Mouse (Mus musculus) hindbrain, postnatal 0 days (tissue): ENCODE measurements at regions not wholly inside any gene's neighbourhood (a gene's known extent, or its start where the extent isn't known, plus 50 kb on each side); places are given as distances from the start of the nearest gene placed in this dataset.

ENCODE experiments used
- ATAC-seq: fragments of 200-750 bp; cut with Nextera tagmentation; 2 replicates; pipeline ENCODE4 v1.8.0; 2017; ENCODE audit warnings: mild to moderate bottlenecking, moderate TSS enrichment, moderate library complexity
- DNase-seq: peaks from one replicate; pipeline ENCODE4 v3.0.0-alpha.2; 2015; ENCODE audit warnings: low spot score
- H3K27ac ChIP-seq: fragments of 300-500 bp; sonication (generic); 2 replicates; pipeline ENCODE4 v1.5.1; 2014; ENCODE audit warnings: mild to moderate bottlenecking
- H3K27me3 ChIP-seq: fragments of 300-500 bp; sonication (generic); 2 replicates; pipeline ENCODE4 v1.6.1; 2014; ENCODE audit warnings: low read length, mixed read lengths; ENCODE audit not compliant: insufficient read depth
- H3K36me3 ChIP-seq: fragments of 300-500 bp; sonication (generic); 2 replicates; pipeline ENCODE4 v1.6.1; 2014; ENCODE audit warnings: low read length, mixed read lengths; ENCODE audit not compliant: insufficient read depth
- H3K4me1 ChIP-seq: fragments of 300-500 bp; sonication (generic); 2 replicates; pipeline ENCODE4 v1.6.1; 2014; ENCODE audit warnings: antibody characterized with exemption, low read length, mixed read lengths; ENCODE audit not compliant: insufficient read depth
- H3K4me2 ChIP-seq: fragments of 300-500 bp; sonication (generic); 2 replicates; pipeline ENCODE4 v1.6.1; 2014; ENCODE audit warnings: low read depth, mild to moderate bottlenecking, low read length, moderate library complexity, mixed read lengths
- H3K4me3 ChIP-seq: fragments of 300-500 bp; sonication (generic); 2 replicates; pipeline ENCODE4 v1.5.1; 2014; ENCODE audit warnings: low read length
- H3K9ac ChIP-seq: fragments of 300-500 bp; sonication (generic); replicated peaks from 2 replicates; pipeline ENCODE4 v1.6.1; 2014; ENCODE audit warnings: mild to moderate bottlenecking, low read length, moderate library complexity, mixed read lengths
- H3K9me3 ChIP-seq: fragments of 300-500 bp; sonication (generic); 2 replicates; pipeline ENCODE4 v1.6.1; 2016; ENCODE audit warnings: low read length, mixed read lengths
- CTCF ChIP-seq: IDR thresholded peaks from 2 replicates; pipeline ENCODE4 v1.5.1; 2016; ENCODE audit warnings: antibody characterized with exemption, control low read depth, low read depth
- WGBS: fragments of 180-500 bp; shearing (Covaris S2); extraction: QIAGEN DNeasy Blood & Tissue Kit; methylation state at CpG from one replicate; pipeline ENCODE4 v1.1.7; 2014; 5-methylcytosine and 5-hydroxymethylcytosine counted together

DNA sequence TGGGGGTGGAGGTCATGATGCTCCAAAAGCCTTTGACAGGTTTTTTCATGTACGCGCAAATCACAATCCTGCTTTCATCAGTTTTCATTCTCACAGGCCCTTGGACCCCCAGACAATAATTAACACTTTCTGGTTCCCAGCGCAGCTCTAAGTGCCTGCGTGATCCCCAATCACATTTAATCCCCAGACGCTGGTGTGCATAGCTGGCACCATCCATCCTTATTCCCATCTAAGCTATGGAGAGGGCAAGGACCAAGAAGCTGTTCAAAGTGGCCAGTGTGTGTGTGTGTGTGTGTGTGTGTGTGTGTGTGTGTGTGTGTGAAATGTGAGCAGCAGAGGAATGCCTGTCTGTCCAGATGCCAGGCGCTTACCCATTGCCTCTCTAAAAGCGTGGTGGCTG, 68.7 kb upstream of the Polg start:
- peaks cover 22% of the 10 kb centered on the region; the same call in 1 of the 2 replicates for H3K4me1 ChIP-seq
- ATAC-seq = peak; percentile 49
- H3K27me3 ChIP-seq = 0 out of 2 replicates have a peak, but pooled peaks cover 3% of the 10 kb centered on the region
- peaks cover 2% of the 10 kb centered on the region; the same call in 1 of the 2 replicates for H3K36me3 ChIP-seq
- whole genome bisulfite sequencing = 14% methylated on average over 7 of the region's 7 CpGs
- DNase-seq = no peak
- H3K9ac ChIP-seq = peak overlapping the region; percentile 82
- TF ChIP-seq CTCF = no peak
- H3K4me3 ChIP-seq = peak overlapping the region; percentile 62
- H3K9me3 ChIP-seq = no peaks in the 10 kb centered on the region
- H3K27ac ChIP-seq = peak overlapping the region; percentile 91
- peak overlapping the region; percentile 97 for H3K4me2 ChIP-seq

DNA sequence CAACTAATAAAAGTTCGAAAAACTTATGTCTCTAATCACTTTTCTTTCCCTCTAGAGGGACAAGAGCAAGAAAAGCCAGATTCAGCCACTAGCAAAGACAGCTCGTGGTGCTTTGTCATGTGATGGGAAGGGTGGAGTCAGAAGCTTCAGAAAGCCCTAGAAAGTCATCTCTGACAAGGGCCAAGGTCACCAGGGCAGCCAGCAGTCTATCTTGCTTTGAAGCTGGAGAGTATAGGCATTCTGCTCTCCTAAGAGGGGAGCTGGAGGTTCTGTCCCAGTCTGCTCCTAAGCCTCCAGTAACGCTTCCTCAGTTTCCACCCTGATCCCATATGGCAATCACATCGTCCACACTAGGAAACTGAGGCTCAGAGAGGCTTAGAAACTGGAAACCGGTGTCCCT, 68.2 kb upstream of the Polg start:
- no peak for ATAC-seq
- H3K27ac ChIP-seq = peak overlapping the region; percentile 91
- 0 out of 2 replicates have a peak, but pooled peaks cover 3% of the 10 kb centered on the region for H3K27me3 ChIP-seq
- 13% methylated on average over 5 of the region's 5 CpGs for WGBS
- 0 out of 2 replicates have a peak overlapping the region, but pooled peaks have one; percentile 82 for H3K9ac ChIP-seq
- no peak for TF ChIP-seq CTCF
- H3K4me3 ChIP-seq = no peak overlapping the region
- peak overlapping the region; percentile 97; the same call in 1 of the 2 replicates for H3K4me2 ChIP-seq
- no peak for DNase-seq
- H3K36me3 ChIP-seq = peaks cover 6% of the 10 kb centered on the region; the same call in 1 of the 2 replicates
- peaks cover 23% of the 10 kb centered on the region; the same call in 1 of the 2 replicates for H3K4me1 ChIP-seq
- H3K9me3 ChIP-seq = no peaks in the 10 kb centered on the region

DNA sequence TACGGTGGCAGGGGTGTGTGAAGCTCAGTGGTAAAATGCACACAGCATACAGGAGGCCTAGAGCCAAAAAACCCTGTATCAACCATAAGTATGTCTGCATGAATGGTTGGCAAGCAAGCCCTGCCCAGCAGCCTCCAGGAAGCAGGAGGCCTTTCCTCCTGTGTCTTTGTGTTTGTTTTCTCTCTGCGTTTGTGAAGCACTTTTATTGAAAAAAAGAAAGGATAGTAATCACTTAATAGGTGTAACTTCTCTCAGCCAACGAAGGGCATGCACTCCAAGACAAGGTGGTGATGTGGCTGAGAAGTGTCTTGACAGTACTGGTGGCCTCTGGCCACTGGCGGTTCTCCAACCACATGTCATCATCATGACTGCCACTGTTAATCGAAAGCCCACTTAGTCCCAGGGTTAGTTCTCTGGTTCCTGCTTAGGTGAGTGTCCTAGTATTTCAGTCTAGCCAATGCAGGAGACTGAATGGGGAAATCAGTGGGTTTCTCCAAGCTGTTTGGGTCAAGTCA, 66.5 kb upstream of the Polg start:
- H3K4me2 ChIP-seq = no peak overlapping the region

DNA sequence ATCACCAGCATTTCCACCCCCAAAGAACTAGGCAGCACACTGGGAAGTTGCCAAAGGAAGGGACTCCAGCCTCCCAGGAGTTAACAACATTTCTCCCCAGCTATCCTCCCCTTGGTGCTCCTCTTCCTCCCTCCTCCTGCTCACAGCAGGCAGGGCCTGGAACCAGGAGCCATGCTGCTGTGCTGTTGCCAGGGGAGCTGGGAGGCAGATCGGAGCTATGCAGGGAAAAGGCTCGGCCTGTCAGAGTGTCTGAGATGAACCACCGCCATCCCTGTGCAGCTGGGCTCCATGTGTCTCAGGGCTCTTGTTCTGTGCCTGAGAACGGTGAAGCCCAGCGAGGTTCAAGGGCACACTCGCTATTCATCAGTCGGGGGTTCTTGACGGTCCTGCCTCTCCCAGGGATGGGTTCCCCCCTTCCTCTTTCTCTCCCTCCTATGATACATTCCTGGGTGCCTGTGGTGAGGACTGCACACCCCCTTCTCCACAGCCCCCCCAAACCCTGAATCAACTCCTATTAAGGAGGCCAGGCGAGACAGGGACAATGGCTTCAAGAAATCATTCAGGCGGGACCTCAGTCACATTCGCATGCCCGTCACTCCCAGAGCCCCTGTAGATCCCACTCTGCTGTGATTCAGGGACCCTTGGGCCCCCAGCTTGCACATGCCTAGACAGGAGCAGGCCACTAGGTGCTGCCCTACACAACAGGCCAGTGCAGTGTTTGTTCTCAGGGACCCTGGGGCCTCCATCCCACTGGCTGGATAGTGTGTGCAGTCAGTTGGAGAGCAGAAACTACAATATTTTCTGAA, 65.6 kb upstream of the Polg start:
- ATAC-seq (peak; percentile 76), DNase-seq (peak; percentile 82)
- Histone ChIP-seq H3K4me1 (peaks cover 22% of the 10 kb centered on the region; the same call in 1 of the 2 replicates), H3K27ac (peak overlapping the region; percentile 91), H3K4me2 (no peak overlapping the region), H3K27me3 (no peaks in the 10 kb centered on the region), H3K9ac (0 out of 2 replicates have a peak overlapping the region, but pooled peaks have one; percentile 24), H3K36me3 (peaks cover 7% of the 10 kb centered on the region; the same call in 1 of the 2 replicates), H3K9me3 (no peaks in the 10 kb centered on the region), H3K4me3 (no peak overlapping the region)
- TF ChIP-seq CTCF = peak; percentile 64
- 20% methylated on average over 12 of the region's 12 CpGs for WGBS

More for the DNA sequence above, 66.5 kb upstream of the Polg start:
- ATAC-seq (no peak), DNase-seq (no peak)
- Histone ChIP-seq H3K4me1 (peaks cover 24% of the 10 kb centered on the region; the same call in 1 of the 2 replicates), H3K9me3 (no peaks in the 10 kb centered on the region), H3K27me3 (0 out of 2 replicates have a peak, but pooled peaks cover 3% of the 10 kb centered on the region), H3K9ac (no peak overlapping the region), H3K27ac (peak overlapping the region; percentile 91), H3K36me3 (peaks cover 7% of the 10 kb centered on the region; the same call in 1 of the 2 replicates), H3K4me3 (no peak overlapping the region)
- TF ChIP-seq CTCF = no peak
- 30% methylated on average over 5 of the region's 5 CpGs for WGBS

DNA sequence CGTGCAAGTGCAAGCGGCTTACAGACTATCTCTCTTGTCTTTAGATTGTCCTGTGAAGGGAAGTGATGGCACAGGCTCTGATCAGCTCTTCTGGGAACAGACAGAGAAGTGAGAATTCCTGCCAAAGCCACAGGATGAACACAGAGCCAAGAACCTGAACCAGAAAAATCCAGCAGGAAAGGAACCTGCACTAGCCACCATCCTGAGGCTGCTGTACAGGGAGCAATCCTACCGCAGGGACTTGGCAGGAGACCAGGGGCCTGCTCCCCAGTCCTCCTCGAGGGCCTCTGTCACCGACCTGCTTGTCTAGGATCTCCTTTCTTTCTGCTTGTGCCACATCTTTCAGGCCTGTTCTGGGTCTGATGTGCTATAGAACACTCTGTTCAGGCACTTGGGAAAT, 65.0 kb upstream of the Polg start:
- no peak for DNase-seq
- H3K27ac ChIP-seq = peak overlapping the region; percentile 91
- no peaks in the 10 kb centered on the region for H3K9me3 ChIP-seq
- no peak for ATAC-seq
- no peak overlapping the region for H3K4me2 ChIP-seq
- 0 out of 2 replicates have a peak overlapping the region, but pooled peaks have one; percentile 24 for H3K9ac ChIP-seq
- H3K27me3 ChIP-seq = no peaks in the 10 kb centered on the region
- 17% methylated on average over 5 of the region's 5 CpGs for WGBS
- no peak overlapping the region for H3K4me3 ChIP-seq
- H3K36me3 ChIP-seq = peaks cover 7% of the 10 kb centered on the region; the same call in 1 of the 2 replicates
- H3K4me1 ChIP-seq = peaks cover 21% of the 10 kb centered on the region; the same call in 1 of the 2 replicates
- no peak for TF ChIP-seq CTCF

DNA sequence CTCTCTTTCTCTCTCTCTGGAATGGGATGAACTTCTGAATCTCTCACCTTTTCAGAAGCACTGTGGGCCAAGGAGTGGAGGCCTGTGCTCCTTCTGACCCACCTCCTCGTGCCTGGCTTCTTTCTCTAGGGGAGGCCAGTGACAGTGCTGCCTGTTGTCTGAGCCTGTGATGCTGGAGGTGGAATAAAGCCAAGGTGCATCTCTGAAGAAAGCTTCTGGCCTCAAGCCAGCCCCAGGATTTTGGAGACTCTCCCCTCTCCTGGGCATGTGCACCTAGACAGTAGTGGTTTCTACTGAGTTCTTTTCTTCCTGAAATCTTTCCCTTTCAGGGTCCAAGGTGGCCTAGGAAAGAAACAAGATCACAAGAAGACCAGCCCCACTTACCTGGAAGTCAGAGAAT, 63.3 kb upstream of the Polg start:
- Histone ChIP-seq H3K27ac (peak overlapping the region; percentile 48; the same call in 1 of the 2 replicates), H3K4me2 (no peak overlapping the region), H3K27me3 (no peaks in the 10 kb centered on the region), H3K4me1 (peaks cover 31% of the 10 kb centered on the region), H3K4me3 (no peak overlapping the region), H3K9ac (no peak overlapping the region), H3K9me3 (no peaks in the 10 kb centered on the region), H3K36me3 (peaks cover 16% of the 10 kb centered on the region; the same call in 1 of the 2 replicates)
- ATAC-seq (no peak), DNase-seq (no peak)
- WGBS = 11% methylated on average over 1 of the region's 1 CpGs
- TF ChIP-seq CTCF = no peak
